11 mouse cellular contexts compared by ENCODE assay signal in genomic region chr12:14235351-14235750, GRCm38 (mm10).
"Had no signal": no experiment of that assay in that cellular context is flagged by ENCODE, and none has a peak within 500 bp of the region (broad histone marks: within the 10 kb centered on the region; RNA-seq: fewer than 3 reads in every experiment).

No protein-coding gene starts in this region.

- DNase-seq: kidney, adult 2 months; kidney, postnatal 25 days; layer of hippocampus, adult 9-11 months; liver, embryonic 13.5 days; lung, adult 2 months; lung, postnatal 14 days; lung, postnatal 4 days; right cerebral cortex, postnatal 25 days; thymus, adult 2 months; thymus, postnatal 14 days; thymus, postnatal 4 days had no signal
